Mouse (Mus musculus) heart, adult 2 months (tissue): Measurements from ENCODE around the gene Gm2026.
"Not testable (repeated sequence)": the region's sequence is repeated elsewhere in the genome, so short reads cannot be mapped to it uniquely, and the experiment has no call there.

Source experiments
- CTCF ChIP-seq: fragments of 200-600 bp; IDR thresholded peaks from 2 replicates; pipeline ENCODE4 v1.8.1; 2022; ENCODE audit warnings: antibody characterized with exemption, mild to moderate bottlenecking, moderate library complexity
- POLR2A ChIP-seq: fragments of 200-500 bp; IDR thresholded peaks from 2 replicates; pipeline ENCODE4 v1.6.1; 2011; ENCODE audit warnings: mild to moderate bottlenecking, low read depth, low read length, control low read depth; ENCODE audit not compliant: insufficient read depth

DNA sequence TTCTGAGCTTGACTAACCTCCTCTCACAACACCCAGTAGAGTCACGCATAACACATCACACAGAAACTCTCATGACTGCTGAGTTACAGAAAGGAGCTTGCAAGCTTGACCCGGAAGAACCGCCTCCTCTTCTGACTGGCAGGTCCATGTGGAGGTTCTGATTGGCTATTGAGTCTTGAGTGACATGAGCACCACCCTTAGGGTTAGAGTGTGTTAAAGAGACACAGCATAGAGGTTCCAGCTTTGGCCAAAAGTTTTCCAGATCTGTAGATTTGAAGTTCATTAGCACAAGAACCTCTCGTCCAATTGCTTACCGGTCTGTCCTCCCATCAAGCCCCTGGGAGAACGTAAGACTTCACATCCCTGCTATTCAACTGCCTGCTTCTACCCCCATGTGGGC lies 34.1 kb upstream of the Gm2026 start, which contains the start of gene Zfp966:
- not testable (repeated sequence) for TF ChIP-seq POLR2A, CTCF
